Mouse (Mus musculus): ENCODE results near the gene Nsg2. TPM values are rescaled to one million over a fixed set of nuclear protein-coding genes. Genes with fewer than 3 reads are reported as not detected.
"Not testable (repeated sequence)": the region's sequence is repeated elsewhere in the genome, so short reads cannot be mapped to it uniquely, and the experiment has no call there.

Gene Nsg2
- polyA plus RNA-seq, 1 experiment: 12.5 TPM

DNA sequence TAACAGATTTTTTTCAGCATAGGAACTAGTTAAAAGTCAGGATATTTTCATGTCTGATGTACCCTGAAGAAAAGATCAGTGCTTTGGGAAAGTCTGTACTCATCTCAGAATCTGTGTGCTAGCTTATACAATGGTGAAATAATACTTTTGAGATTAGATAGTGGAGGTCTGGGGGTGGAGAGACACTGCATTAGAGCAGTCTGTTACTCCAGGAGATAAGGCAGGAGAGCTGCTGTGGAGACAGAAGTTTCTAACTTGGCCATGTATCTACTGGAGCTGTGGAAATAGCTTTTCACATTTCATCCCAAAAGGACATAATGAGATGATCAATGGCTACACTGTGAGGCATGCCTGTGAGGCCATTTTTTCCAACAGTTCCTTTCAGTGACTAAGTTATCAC lies 17.0 kb upstream of the Nsg2 start:
- peaks cover 3% of the 10 kb centered on the region; the same call in 1 of the 2 replicates for H3K9me3 ChIP-seq
- H3K4me3 ChIP-seq (replicated peaks): no peak overlapping the region
- peaks cover 33% of the 10 kb centered on the region for H3K4me1 ChIP-seq
- TF ChIP-seq GATA1 (IDR thresholded peaks at IDR 0.05; ENCODE audit: borderline replicate concordance, low read length) (no peak), FLI1 (IDR thresholded peaks at IDR 0.05; ENCODE audit: low read length) (no peak)
- no peaks in the 10 kb centered on the region for H3K36me3 ChIP-seq (replicated peaks; ENCODE audit: low read length)
- no peaks in the 10 kb centered on the region for H3K27me3 ChIP-seq (replicated peaks)

DNA sequence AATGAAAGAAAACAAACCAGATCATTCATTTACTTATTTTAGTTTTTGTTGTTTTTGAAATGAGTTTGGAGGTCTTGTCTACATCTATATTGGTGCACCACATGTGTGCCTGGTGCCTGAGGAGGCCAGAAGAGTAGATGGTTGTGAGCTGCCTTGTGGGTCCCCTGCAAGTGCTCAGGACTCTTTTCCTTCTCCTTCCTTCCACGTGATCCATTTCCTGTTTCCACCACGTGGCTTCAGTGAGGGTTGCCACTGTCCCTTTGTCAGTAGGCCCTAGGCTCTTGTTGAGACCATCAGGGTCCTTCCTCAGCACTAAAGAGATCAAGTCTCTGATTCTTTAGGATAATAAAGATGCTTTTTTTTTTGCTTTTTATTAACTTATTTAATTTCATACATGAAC lies 15.5 kb upstream of the Nsg2 start:
- H3K4me3 ChIP-seq (replicated peaks): no peak overlapping the region
- H3K9me3 ChIP-seq: peaks cover 3% of the 10 kb centered on the region; the same call in 1 of the 2 replicates
- no peaks in the 10 kb centered on the region for H3K27me3 ChIP-seq (replicated peaks)
- TF ChIP-seq FLI1 (IDR thresholded peaks at IDR 0.05; ENCODE audit: low read length) (no peak), GATA1 (IDR thresholded peaks at IDR 0.05; ENCODE audit: borderline replicate concordance, low read length) (no peak)
- H3K4me1 ChIP-seq: peaks cover 22% of the 10 kb centered on the region
- H3K36me3 ChIP-seq (replicated peaks; ENCODE audit: low read length): no peaks in the 10 kb centered on the region

DNA sequence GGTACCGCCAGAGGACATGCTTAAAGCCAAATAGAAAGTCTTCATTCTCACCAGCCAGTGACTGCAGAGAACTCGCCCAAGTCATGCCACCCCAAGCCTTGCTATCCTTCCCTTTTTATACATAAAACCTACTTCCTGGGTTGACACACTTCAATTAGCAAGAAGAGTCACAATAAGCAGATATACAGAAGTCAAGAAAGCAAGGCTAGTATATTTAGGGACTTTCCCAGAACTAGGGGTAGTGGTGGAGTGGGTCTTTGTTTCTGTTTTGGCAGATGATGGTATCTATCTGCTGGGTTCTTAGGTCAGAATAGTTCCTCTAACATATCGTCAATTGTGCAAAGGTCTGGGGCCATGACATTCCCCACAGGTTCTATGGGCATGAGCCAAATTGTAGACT lies 7.7 kb upstream of the Nsg2 start:
- Histone ChIP-seq H3K4me1 (peaks cover 10% of the 10 kb centered on the region; the same call in 1 of the 2 replicates), H3K27me3 (replicated peaks) (peaks cover 11% of the 10 kb centered on the region), H3K4me3 (replicated peaks) (no peak overlapping the region), H3K9me3 (peaks cover 3% of the 10 kb centered on the region; the same call in 1 of the 2 replicates), H3K36me3 (replicated peaks; ENCODE audit: low read length) (no peaks in the 10 kb centered on the region)
- no peak for TF ChIP-seq FLI1 (IDR thresholded peaks at IDR 0.05; ENCODE audit: low read length)
- TF ChIP-seq GATA1 (IDR thresholded peaks at IDR 0.05; ENCODE audit: borderline replicate concordance, low read length): no peak

DNA sequence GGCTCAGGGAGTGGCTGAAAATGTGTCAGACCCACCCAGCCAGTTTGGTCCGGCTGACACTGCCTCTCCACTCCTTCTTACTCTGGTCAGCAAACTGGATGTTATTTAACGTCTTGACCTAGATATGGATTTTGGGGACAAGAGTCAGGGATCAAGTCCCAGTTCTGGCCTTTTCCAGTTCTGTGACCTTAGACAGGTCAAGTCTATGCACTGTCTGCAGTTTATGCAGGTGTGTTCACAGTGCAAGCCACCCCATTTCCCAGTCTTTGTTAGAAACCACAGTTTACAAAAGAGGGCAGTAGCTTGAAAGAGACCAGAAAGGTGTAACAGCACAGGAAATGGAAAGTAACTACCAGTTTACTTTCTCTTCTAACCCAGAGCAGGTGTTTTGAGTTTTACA lies 547 bp upstream of the Nsg2 start:
- Histone ChIP-seq H3K27me3 (replicated peaks) (peaks cover 24% of the 10 kb centered on the region), H3K4me3 (replicated peaks) (peak overlapping the region; percentile 94), H3K4me1 (peaks cover 44% of the 10 kb centered on the region), H3K9me3 (peaks cover 3% of the 10 kb centered on the region; the same call in 1 of the 2 replicates), H3K36me3 (replicated peaks; ENCODE audit: low read length) (peaks cover 24% of the 10 kb centered on the region)
- TF ChIP-seq GATA1 (IDR thresholded peaks at IDR 0.05; ENCODE audit: borderline replicate concordance, low read length) (no peak), FLI1 (IDR thresholded peaks at IDR 0.05; ENCODE audit: low read length) (no peak)

DNA sequence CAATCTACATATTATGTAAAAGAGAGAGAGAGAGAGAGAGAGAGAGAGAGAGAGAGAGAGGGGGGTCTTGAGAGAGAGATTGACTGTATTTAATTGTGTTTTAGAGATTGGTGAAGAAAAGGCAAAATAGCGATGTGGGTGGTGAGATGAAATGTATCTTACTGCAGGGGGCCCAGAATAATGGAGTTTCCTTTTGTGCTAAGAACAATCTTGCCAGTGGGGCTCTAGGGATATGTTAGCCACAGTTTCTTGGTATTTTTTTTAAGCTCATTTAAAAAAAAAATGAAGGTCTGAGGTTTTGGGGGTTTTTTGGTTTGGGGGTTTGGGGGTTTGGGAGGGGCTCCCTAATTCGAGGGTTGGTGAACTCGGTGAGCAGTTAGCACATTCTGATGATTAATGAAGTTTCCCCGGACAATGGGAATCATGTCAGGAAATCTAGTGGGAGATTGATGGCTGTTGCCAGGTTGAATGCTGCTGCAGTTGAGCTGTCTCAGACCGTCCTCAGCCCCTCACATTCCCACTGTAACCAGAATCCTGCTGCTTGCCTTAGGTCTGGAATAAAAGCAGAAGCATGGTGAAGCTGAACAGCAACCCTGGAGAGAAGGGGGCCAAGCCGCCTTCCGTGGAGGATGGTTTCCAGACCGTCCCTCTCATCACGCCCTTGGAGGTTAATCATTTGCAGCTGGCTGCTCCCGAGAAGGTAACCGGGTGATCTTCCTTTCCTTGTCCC lies 1.1 kb downstream of the Nsg2 start:
- Histone ChIP-seq H3K27me3 (replicated peaks) (peaks cover 20% of the 10 kb centered on the region), H3K4me3 (replicated peaks) (peak overlapping the region; percentile 87), H3K9me3 (peaks cover 9% of the 10 kb centered on the region), H3K4me1 (peaks cover 44% of the 10 kb centered on the region), H3K36me3 (replicated peaks; ENCODE audit: low read length) (peaks cover 40% of the 10 kb centered on the region)
- no peak for TF ChIP-seq FLI1 (IDR thresholded peaks at IDR 0.05; ENCODE audit: low read length)
- no peak for TF ChIP-seq GATA1 (IDR thresholded peaks at IDR 0.05; ENCODE audit: borderline replicate concordance, low read length)

DNA sequence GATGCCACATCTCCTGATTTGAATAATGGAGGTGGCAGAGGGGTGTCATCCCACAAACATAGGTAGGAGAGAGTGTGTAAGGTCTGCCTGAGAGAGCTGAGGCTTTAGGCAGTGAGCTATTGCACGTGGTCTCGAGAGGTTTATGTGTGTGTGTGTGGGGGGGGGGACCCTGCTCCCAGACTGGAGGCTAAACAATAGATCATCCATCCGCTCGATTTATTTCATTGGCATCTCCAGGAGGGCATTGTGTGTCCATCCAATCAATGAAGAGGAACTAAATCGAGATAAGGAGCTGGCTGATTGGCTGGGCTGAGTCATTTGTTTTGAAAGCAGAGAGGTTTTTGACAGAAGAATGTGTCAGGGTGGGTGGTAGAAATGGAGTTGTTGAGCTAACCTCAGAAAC lies 2.4 kb downstream of the Nsg2 start:
- TF ChIP-seq FLI1 (IDR thresholded peaks at IDR 0.05; ENCODE audit: low read length) (no peak), GATA1 (IDR thresholded peaks at IDR 0.05; ENCODE audit: borderline replicate concordance, low read length) (no peak)
- Histone ChIP-seq H3K9me3 (peaks cover 21% of the 10 kb centered on the region), H3K4me3 (replicated peaks) (peak overlapping the region; percentile 73), H3K27me3 (replicated peaks) (peaks cover 16% of the 10 kb centered on the region), H3K36me3 (replicated peaks; ENCODE audit: low read length) (peaks cover 53% of the 10 kb centered on the region), H3K4me1 (peaks cover 44% of the 10 kb centered on the region)

DNA sequence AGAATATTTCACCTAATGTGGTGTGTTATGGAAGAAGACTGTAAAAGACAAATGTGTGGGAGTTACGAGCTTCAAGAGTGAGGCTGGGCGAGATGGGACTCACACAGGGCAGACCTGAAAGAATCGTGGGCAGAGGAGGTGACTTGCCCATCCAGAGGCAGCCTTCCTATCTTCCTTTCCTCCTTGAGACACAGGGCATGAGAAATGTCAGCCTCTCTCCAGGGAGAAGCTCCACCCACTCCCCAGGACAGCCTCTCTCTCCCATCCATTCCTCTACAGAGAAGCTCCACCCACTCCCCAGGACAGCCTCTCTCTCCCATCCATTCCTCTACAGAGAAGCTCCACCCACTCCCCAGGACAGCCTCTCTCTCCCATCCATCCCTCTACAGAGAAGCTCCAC lies 7.8 kb downstream of the Nsg2 start:
- H3K4me1 ChIP-seq: peaks cover 53% of the 10 kb centered on the region
- H3K27me3 ChIP-seq (replicated peaks); H3K4me3 ChIP-seq (replicated peaks): not testable (repeated sequence)
- H3K36me3 ChIP-seq (replicated peaks; ENCODE audit: low read length): peaks cover 67% of the 10 kb centered on the region
- peaks cover 21% of the 10 kb centered on the region for H3K9me3 ChIP-seq

DNA sequence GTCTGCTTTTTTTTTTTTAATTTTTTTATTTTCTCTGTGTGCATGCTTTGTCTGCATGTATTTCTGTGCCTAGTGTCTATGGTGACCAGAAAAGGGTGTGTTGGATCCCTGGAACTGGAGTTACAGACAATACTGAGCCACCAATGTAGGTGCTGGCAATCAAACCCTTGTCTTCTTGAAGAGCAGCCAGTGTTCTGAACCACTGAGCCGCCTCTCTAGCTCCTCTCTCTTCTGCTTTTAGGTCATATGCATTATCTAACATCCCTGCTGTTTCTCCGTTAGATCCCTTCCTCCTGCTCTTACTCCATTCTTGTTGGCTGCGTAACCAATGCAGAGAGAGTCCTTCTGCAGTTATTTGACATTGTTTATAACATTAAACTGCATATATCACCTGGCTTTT lies 8.6 kb downstream of the Nsg2 start:
- H3K4me1 ChIP-seq: peaks cover 53% of the 10 kb centered on the region
- H3K4me3 ChIP-seq (replicated peaks): no peak overlapping the region
- H3K36me3 ChIP-seq (replicated peaks; ENCODE audit: low read length): peaks cover 63% of the 10 kb centered on the region
- TF ChIP-seq FLI1 (IDR thresholded peaks at IDR 0.05; ENCODE audit: low read length) (no peak), GATA1 (IDR thresholded peaks at IDR 0.05; ENCODE audit: borderline replicate concordance, low read length) (no peak)
- peaks cover 21% of the 10 kb centered on the region for H3K9me3 ChIP-seq
- H3K27me3 ChIP-seq (replicated peaks): no peaks in the 10 kb centered on the region

DNA sequence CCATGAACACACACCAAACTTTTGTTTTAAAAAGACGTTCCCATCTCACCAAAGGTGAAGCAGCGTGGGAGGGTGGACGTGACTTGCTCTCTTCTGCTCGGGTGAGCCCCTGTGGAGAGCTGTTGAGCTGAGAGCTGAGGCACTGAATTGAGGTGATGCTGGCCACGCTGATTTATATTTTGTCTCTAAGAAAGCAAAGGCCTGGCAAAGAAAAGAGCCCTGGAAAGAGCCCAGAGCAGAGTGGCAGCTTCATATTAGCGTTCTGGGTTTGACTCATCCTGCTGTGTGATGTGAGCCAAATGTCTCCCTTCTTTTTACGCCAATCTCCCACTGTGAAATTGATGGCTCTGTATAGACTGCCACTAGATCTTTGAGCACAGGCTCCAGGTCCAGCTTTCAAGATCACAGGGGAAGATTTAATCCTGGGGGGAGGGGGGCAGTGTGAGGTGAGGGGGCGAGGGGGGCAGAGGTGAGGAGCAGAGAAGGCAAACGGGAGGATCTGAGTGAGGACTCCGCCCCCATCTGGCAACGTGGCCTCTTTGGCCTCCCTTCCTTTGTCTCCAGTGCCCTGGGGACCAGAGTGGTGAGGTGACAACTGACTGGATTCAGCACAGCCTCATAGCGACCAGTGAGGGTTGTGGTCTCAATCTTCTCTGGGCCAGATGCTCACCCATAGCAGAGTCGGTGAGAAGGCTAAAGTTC lies 9.8 kb downstream of the Nsg2 start:
- peaks cover 59% of the 10 kb centered on the region for H3K4me1 ChIP-seq
- H3K4me3 ChIP-seq (replicated peaks): peak overlapping the region; percentile 23
- peaks cover 59% of the 10 kb centered on the region for H3K36me3 ChIP-seq (replicated peaks; ENCODE audit: low read length)
- TF ChIP-seq GATA1 (IDR thresholded peaks at IDR 0.05; ENCODE audit: borderline replicate concordance, low read length) (no peak), FLI1 (IDR thresholded peaks at IDR 0.05; ENCODE audit: low read length) (no peak)
- no peaks in the 10 kb centered on the region for H3K27me3 ChIP-seq (replicated peaks)
- peaks cover 21% of the 10 kb centered on the region for H3K9me3 ChIP-seq

DNA sequence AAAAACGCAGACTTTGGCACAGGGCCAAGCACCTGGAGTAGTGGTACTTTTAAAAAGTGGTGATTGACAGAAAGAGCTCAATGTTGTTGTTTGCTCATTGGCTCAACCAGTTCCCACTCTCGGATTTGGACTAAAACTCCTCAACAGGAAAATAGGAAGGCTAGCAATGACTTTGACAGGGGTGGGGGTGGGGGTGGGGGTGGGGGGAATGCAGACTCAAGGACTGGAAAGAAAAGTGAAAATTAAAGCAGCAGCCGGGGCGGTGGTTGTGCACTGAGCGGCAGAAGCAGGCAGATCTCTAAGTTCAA lies 10.4 kb downstream of the Nsg2 start:
- Histone ChIP-seq H3K27me3 (replicated peaks) (no peaks in the 10 kb centered on the region), H3K36me3 (replicated peaks; ENCODE audit: low read length) (peaks cover 58% of the 10 kb centered on the region), H3K9me3 (peaks cover 20% of the 10 kb centered on the region), H3K4me1 (peaks cover 64% of the 10 kb centered on the region), H3K4me3 (replicated peaks) (no peak overlapping the region)
- TF ChIP-seq FLI1 (IDR thresholded peaks at IDR 0.05; ENCODE audit: low read length) (no peak), GATA1 (IDR thresholded peaks at IDR 0.05; ENCODE audit: borderline replicate concordance, low read length) (no peak)
